Mouse (Mus musculus): ENCODE measurements around the gene Ap4m1. TPM values are rescaled to one million over a fixed set of nuclear protein-coding genes. Genes with fewer than 3 reads are reported as not detected.
A peak's percentile ranks its signal among the peaks of the same experiment; 100 is the strongest.

The Ap4m1 gene
- total and polyA plus RNA-seq, 3 experiments, result 21.1 to 26.7 (median 22.6) TPM

DNA sequence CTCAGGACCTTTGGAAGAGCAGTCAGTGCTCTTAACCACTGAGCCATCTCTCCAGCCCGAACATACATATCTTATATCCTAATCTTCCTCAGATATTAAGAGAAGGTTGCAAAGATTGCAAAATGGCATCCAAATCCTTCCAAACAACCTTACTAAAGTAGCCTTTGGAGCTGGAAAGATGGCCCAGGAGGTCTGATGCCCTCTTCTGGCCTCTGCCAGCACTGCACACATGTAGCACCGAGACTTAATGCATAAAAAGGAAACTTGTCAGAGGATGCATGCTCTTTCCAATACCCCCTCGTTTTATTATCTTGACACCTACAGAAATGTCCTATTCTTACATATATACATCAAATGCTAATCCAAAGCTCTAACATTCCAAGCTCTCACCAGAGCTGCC is 56.2 kb downstream of the Ap4m1 start:
- Histone ChIP-seq H3K4me1 (ENCODE audit: insufficient read depth, low read depth, low read length) (peaks cover 3% of the 10 kb centered on the region; the same call in 1 of the 2 replicates), H3K27me3 (ENCODE audit: insufficient read depth, low read length) (peaks cover 11% of the 10 kb centered on the region), H3K9me3 (replicated peaks) (no peaks in the 10 kb centered on the region)

DNA sequence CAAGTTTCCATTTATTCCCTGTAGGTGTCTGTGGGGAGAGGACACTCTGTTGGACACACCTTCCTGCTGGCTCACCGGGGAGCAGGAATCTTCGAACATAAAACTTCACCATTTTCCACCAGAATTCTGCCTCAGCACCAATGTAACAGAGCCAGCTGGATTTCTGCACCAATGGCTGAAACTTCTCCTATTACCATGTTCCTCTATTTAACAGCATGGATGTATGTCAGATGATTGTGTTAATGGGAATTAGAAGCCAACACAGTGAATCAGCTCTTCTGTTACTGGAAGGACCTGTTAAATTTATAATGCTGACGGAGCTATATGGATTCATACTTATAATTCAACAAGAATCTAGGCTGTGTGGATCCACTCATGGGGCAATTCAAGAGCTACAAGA is 57.7 kb downstream of the Ap4m1 start:
- TF ChIP-seq GATA1 (IDR thresholded peaks at IDR 0.05; ENCODE audit: borderline replicate concordance, low read length) (no peak), CTCF (IDR thresholded peaks at IDR 0.05; ENCODE audit: low read depth, low read length) (no peak), TAL1 (conservative IDR thresholded peaks at IDR 0.05; ENCODE audit: low read depth, low read length) (no peak), POLR2AphosphoS5 (IDR thresholded peaks at IDR 0.05; ENCODE audit: insufficient replicate concordance, low read depth, low read length) (no peak), GATA2 (IDR thresholded peaks at IDR 0.05; ENCODE audit: borderline replicate concordance, low read depth, low read length) (no peak)
- Histone ChIP-seq H3K4me1 (ENCODE audit: insufficient read depth, low read depth, low read length) (peaks cover 3% of the 10 kb centered on the region; the same call in 1 of the 2 replicates), H3K36me3 (replicated peaks) (no peaks in the 10 kb centered on the region), H3K27me3 (ENCODE audit: insufficient read depth, low read length) (peaks cover 11% of the 10 kb centered on the region), H3K9me3 (replicated peaks) (no peaks in the 10 kb centered on the region), H3K4me3 (ENCODE audit: low read depth, low read length) (no peak overlapping the region)
- ATAC-seq (ENCODE audit: extremely low read depth, insufficient number of reproducible peaks, low FRiP score, poor library complexity, severe bottlenecking) (no peak), DNase-seq (ENCODE audit: low spot score) (no peak)

More for the DNA sequence above, 56.2 kb downstream of the Ap4m1 start:
- Histone ChIP-seq H3K36me3 (replicated peaks) (no peaks in the 10 kb centered on the region), H3K4me3 (ENCODE audit: low read depth, low read length) (no peak overlapping the region)
- ATAC-seq (ENCODE audit: extremely low read depth, insufficient number of reproducible peaks, low FRiP score, poor library complexity, severe bottlenecking) (no peak), DNase-seq (ENCODE audit: low spot score) (no peak)
- TF ChIP-seq CTCF (IDR thresholded peaks at IDR 0.05; ENCODE audit: low read depth, low read length) (peak; percentile 72), GATA1 (IDR thresholded peaks at IDR 0.05; ENCODE audit: borderline replicate concordance, low read length) (no peak)

Other genes with a start within 250 kb of the Ap4m1 start
Only the 20 nearest of the 21 such genes appear.
- not detected in 2 replicates for gene Azgp1, start 190.5 kb upstream of the Ap4m1 start, total RNA-seq (2014; fragmentation: Nextera tagmentation)
- not detected in 2 replicates for gene Azgp1, start 190.5 kb upstream of the Ap4m1 start, total RNA-seq (2017)
- not detected in 2 replicates for gene Azgp1, start 190.5 kb upstream of the Ap4m1 start, polyA plus RNA-seq (2012)
- not detected in 2 replicates for gene Smok3a, start 150.7 kb upstream of the Ap4m1 start, total RNA-seq (2014; fragmentation: Nextera tagmentation)
- 0.22 TPM in 1 of 2 replicates, not detected in the other for gene Smok3a, start 150.7 kb upstream of the Ap4m1 start, total RNA-seq (2017)
- not detected in 2 replicates for gene Smok3a, start 150.7 kb upstream of the Ap4m1 start, polyA plus RNA-seq (2012)
- gene Smok3b, start 150.6 kb upstream of the Ap4m1 start, total RNA-seq (2014; fragmentation: Nextera tagmentation), result not detected in 2 replicates
- gene Smok3b, start 150.6 kb upstream of the Ap4m1 start, total RNA-seq (2017), result not detected in 2 replicates
- not detected in 2 replicates for gene Smok3b, start 150.6 kb upstream of the Ap4m1 start, polyA plus RNA-seq (2012)
- gene Smok3c, start 118.8 kb upstream of the Ap4m1 start, total RNA-seq (2014; fragmentation: Nextera tagmentation), result not detected in 2 replicates
- gene Smok3c, start 118.8 kb upstream of the Ap4m1 start, total RNA-seq (2017), result 0.11 TPM in 1 of 2 replicates, not detected in the other
- not detected in 2 replicates for gene Smok3c, start 118.8 kb upstream of the Ap4m1 start, polyA plus RNA-seq (2012)
- gene Zkscan1, start 86.9 kb upstream of the Ap4m1 start, total RNA-seq (2014; fragmentation: Nextera tagmentation), result 57.8 and 66.5 TPM in 2 replicates
- gene Zkscan1, start 86.9 kb upstream of the Ap4m1 start, total RNA-seq (2017), result 22.2 and 26.7 TPM in 2 replicates
- gene Zkscan1, start 86.9 kb upstream of the Ap4m1 start, polyA plus RNA-seq (2012), result 2.0 and 2.4 TPM in 2 replicates
- 24.5 and 33.7 TPM in 2 replicates for gene Zscan21, start 55.1 kb upstream of the Ap4m1 start, total RNA-seq (2014; fragmentation: Nextera tagmentation)
- gene Zscan21, start 55.1 kb upstream of the Ap4m1 start, total RNA-seq (2017), result 14.1 and 15.6 TPM in 2 replicates
- 1.2 and 2.8 TPM in 2 replicates for gene Zscan21, start 55.1 kb upstream of the Ap4m1 start, polyA plus RNA-seq (2012)
- gene Zfp113, start 16.3 kb upstream of the Ap4m1 start, total RNA-seq (2014; fragmentation: Nextera tagmentation), result 22.2 and 23.7 TPM in 2 replicates
- gene Zfp113, start 16.3 kb upstream of the Ap4m1 start, total RNA-seq (2017), result 8.0 and 8.5 TPM in 2 replicates
- 0.36 and 0.66 TPM in 2 replicates for gene Zfp113, start 16.3 kb upstream of the Ap4m1 start, polyA plus RNA-seq (2012)
- 148 and 206 TPM in 2 replicates for gene Cops6, start 10.9 kb upstream of the Ap4m1 start, total RNA-seq (2014; fragmentation: Nextera tagmentation)
- gene Cops6, start 10.9 kb upstream of the Ap4m1 start, total RNA-seq (2017), result 45.0 and 48.7 TPM in 2 replicates
- gene Cops6, start 10.9 kb upstream of the Ap4m1 start, polyA plus RNA-seq (2012), result 104 and 107 TPM in 2 replicates
- 187 and 233 TPM in 2 replicates for gene Mcm7, start 420 bp downstream of the Ap4m1 start, total RNA-seq (2014; fragmentation: Nextera tagmentation)
- 347 and 390 TPM in 2 replicates for gene Mcm7, start 420 bp downstream of the Ap4m1 start, total RNA-seq (2017)
- 36.3 and 104 TPM in 2 replicates for gene Mcm7, start 420 bp downstream of the Ap4m1 start, polyA plus RNA-seq (2012)
- 69.4 and 73.0 TPM in 2 replicates for gene Taf6, start 15.4 kb downstream of the Ap4m1 start, total RNA-seq (2014; fragmentation: Nextera tagmentation)
- gene Taf6, start 15.4 kb downstream of the Ap4m1 start, total RNA-seq (2017), result 45.7 and 48.8 TPM in 2 replicates
- gene Taf6, start 15.4 kb downstream of the Ap4m1 start, polyA plus RNA-seq (2012), result 33.2 and 34.8 TPM in 2 replicates
- 10.7 and 20.2 TPM in 2 replicates for gene Cnpy4, start 15.5 kb downstream of the Ap4m1 start, total RNA-seq (2014; fragmentation: Nextera tagmentation)
- gene Cnpy4, start 15.5 kb downstream of the Ap4m1 start, total RNA-seq (2017), result 31.1 and 31.5 TPM in 2 replicates
- gene Cnpy4, start 15.5 kb downstream of the Ap4m1 start, polyA plus RNA-seq (2012), result 1.0 and 1.3 TPM in 2 replicates
- gene Mblac1, start 22.3 kb downstream of the Ap4m1 start, total RNA-seq (2014; fragmentation: Nextera tagmentation), result 1.7 and 2.1 TPM in 2 replicates
- gene Mblac1, start 22.3 kb downstream of the Ap4m1 start, total RNA-seq (2017), result 3.8 and 4.2 TPM in 2 replicates
- gene Mblac1, start 22.3 kb downstream of the Ap4m1 start, polyA plus RNA-seq (2012), result 2.5 TPM in 2 replicates
- not detected in 2 replicates for gene Nxpe5, start 53.9 kb downstream of the Ap4m1 start, total RNA-seq (2014; fragmentation: Nextera tagmentation)
- 0.12 and 0.38 TPM in 2 replicates for gene Nxpe5, start 53.9 kb downstream of the Ap4m1 start, total RNA-seq (2017)
- not detected in 2 replicates for gene Nxpe5, start 53.9 kb downstream of the Ap4m1 start, polyA plus RNA-seq (2012)
- 13.3 and 14.5 TPM in 2 replicates for gene Lamtor4, start 83.5 kb downstream of the Ap4m1 start, total RNA-seq (2014; fragmentation: Nextera tagmentation)
- gene Lamtor4, start 83.5 kb downstream of the Ap4m1 start, total RNA-seq (2017), result 22.9 and 33.1 TPM in 2 replicates
- 51.8 and 51.9 TPM in 2 replicates for gene Lamtor4, start 83.5 kb downstream of the Ap4m1 start, polyA plus RNA-seq (2012)
- 35.6 and 41.8 TPM in 2 replicates for gene BC037034, start 92.0 kb downstream of the Ap4m1 start, total RNA-seq (2014; fragmentation: Nextera tagmentation)
- gene BC037034, start 92.0 kb downstream of the Ap4m1 start, total RNA-seq (2017), result 24.6 and 33.0 TPM in 2 replicates
- gene BC037034, start 92.0 kb downstream of the Ap4m1 start, polyA plus RNA-seq (2012), result 139 and 151 TPM in 2 replicates
- gene Gal3st4, start 100.8 kb downstream of the Ap4m1 start, total RNA-seq (2014; fragmentation: Nextera tagmentation), result not detected in 2 replicates
- 0.06 and 0.27 TPM in 2 replicates for gene Gal3st4, start 100.8 kb downstream of the Ap4m1 start, total RNA-seq (2017)
- gene Gal3st4, start 100.8 kb downstream of the Ap4m1 start, polyA plus RNA-seq (2012), result not detected in 2 replicates
- not detected in 2 replicates for gene Gm43720, start 108.0 kb downstream of the Ap4m1 start, total RNA-seq (2014; fragmentation: Nextera tagmentation)
- 0.05 and 0.06 TPM in 2 replicates for gene Gm43720, start 108.0 kb downstream of the Ap4m1 start, total RNA-seq (2017)
- gene Gm43720, start 108.0 kb downstream of the Ap4m1 start, polyA plus RNA-seq (2012), result not detected in 2 replicates
- gene Gpc2, start 108.0 kb downstream of the Ap4m1 start, total RNA-seq (2014; fragmentation: Nextera tagmentation), result not detected in 2 replicates
- gene Gpc2, start 108.0 kb downstream of the Ap4m1 start, total RNA-seq (2017), result 0.06 TPM in 1 of 2 replicates, not detected in the other
- not detected in 2 replicates for gene Gpc2, start 108.0 kb downstream of the Ap4m1 start, polyA plus RNA-seq (2012)
- gene Stag3, start 108.2 kb downstream of the Ap4m1 start, total RNA-seq (2014; fragmentation: Nextera tagmentation), result 3.8 TPM in 1 of 2 replicates, not detected in the other
- 0.06 and 0.44 TPM in 2 replicates for gene Stag3, start 108.2 kb downstream of the Ap4m1 start, total RNA-seq (2017)
- gene Stag3, start 108.2 kb downstream of the Ap4m1 start, polyA plus RNA-seq (2012), result not detected in 2 replicates
- gene Pvrig, start 170.0 kb downstream of the Ap4m1 start, total RNA-seq (2014; fragmentation: Nextera tagmentation), result not detected in 2 replicates
- gene Pvrig, start 170.0 kb downstream of the Ap4m1 start, total RNA-seq (2017), result not detected in 2 replicates
- not detected in 2 replicates for gene Pvrig, start 170.0 kb downstream of the Ap4m1 start, polyA plus RNA-seq (2012)

All from G1E (cell line).